Mouse (Mus musculus): Measurements from ENCODE around the gene Pnp2.
"Not testable (repeated sequence)": the region's sequence is repeated elsewhere in the genome, so short reads cannot be mapped to it uniquely, and the experiment has no call there.

Gene Pnp2

GRCm38 (mm10) chr14:50955942-50956508 is at the start of gene Pnp2:
Pnp2 (plus strand) TSS chr14:50955992.
- DNase-seq, result peak; percentile 41

DNA sequence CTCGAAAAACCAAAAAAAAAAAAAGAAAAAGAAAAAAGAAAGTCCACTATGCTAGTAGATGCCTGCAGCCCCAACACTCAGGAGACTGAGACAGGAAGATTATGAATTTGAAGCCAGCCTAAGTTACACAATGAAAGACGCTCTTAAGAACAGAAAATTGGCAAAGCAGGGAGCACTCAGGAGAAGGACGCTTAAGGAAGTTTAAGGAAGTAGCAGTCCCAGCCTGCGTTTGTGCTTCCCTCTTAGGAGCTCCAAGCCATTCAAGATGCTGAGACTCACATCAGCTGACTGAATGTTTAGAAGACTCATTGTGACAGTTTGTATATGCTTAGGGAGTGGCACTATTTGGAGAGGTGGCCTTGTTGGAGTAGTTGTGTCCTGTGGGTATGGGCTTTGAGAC is 47.7 kb upstream of the Pnp2 start:
- no peak for DNase-seq

- no peak for DNase-seq
Measured at GRCm38 (mm10) chr14:50911356-50911755, 44.4 kb upstream of the Pnp2 start.

DNA sequence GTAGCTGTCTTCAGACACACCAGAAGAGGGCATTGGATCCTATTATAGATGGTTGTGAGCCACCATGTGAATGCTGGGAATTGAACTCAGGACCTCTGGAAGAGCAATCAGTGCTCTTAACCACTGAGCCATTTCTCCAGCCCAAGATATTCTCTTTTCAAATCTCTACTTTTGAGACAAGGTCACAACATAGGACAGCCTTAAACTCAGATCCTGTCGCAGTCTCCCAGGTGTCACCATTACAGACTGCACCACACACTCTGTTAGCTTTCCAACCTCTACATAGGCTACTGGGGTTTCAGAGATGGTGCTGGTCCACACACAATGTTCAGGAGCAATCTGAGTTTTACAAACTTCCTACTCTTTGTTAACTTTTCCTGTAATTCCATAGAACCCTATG is 32.4 kb upstream of the Pnp2 start:
- DNase-seq, result not testable (repeated sequence)

DNA sequence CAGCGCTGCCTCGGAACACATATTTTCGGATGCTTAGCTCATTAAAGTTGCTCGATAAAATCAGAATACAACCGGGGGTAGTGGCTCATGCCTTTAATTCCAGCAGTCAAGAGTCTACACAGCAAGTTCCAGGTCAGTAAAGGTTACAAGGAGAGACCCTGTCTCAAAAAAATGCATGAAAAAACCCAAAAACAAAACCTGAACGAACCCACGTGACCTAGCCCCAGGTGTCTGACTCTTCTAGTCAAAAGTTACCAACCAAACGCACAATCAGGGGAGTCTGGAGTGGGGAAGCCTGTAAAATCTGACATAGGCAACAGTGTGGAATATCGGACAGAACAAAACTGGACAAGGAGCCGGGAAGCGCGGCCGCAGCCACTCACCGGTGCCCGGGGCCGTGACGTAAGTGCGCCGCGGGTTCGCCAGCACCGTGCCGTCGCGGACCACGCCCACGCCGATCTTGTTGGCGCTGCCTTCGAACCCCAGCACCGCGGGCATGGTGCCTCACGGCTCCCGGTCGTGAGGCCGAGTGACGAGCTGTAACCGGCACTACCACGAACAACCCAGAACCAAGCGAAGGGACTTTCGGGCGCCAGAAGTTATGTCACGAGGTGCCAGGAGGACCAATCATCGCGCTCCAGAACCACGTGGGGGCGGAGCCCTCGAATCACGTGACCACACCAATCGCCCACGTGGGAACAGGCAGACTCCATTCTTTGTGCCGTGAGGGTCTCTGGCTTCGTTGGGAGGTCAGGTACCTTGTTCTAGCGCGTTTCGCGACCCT is 31.3 kb upstream of the Pnp2 start, which contains the start of the genes Osgep and Apex1:
TSS of gene Osgep (minus strand) at position 613 of the 784 bp plus-strand sequence.
TSS of gene Apex1 (plus strand) at position 688 of the 784 bp plus-strand sequence.
- DNase-seq, result peak; percentile 98

GRCm38 (mm10) chr14:50925111-50925920 is 30.5 kb upstream of the Pnp2 start:
- no peak for DNase-seq

DNA sequence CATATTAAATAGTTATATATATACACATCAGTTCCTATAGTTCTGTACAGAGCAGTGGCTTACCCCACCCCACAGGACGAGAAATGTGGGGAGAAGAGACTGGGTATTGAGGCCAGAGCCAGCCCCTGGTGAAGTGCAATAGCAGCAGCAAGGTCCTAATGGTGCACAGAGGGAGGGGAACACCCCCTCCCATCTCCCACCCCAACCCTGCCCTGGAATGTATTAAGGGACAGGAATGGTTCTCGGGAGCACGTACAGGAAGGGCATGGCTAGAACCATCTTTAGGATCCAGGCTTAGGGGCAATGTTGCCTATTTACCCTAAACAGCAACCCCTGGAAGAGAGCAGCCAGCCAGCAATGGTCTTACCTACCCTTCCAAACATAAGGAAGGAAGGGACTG is 28.4 kb upstream of the Pnp2 start:
- DNase-seq, result no peak

- no peak for DNase-seq
Measured at GRCm38 (mm10) chr14:50929951-50930350, 25.8 kb upstream of the Pnp2 start.

GRCm38 (mm10) chr14:50930377-50930753 is 25.4 kb upstream of the Pnp2 start:
- DNase-seq, result no peak

DNA sequence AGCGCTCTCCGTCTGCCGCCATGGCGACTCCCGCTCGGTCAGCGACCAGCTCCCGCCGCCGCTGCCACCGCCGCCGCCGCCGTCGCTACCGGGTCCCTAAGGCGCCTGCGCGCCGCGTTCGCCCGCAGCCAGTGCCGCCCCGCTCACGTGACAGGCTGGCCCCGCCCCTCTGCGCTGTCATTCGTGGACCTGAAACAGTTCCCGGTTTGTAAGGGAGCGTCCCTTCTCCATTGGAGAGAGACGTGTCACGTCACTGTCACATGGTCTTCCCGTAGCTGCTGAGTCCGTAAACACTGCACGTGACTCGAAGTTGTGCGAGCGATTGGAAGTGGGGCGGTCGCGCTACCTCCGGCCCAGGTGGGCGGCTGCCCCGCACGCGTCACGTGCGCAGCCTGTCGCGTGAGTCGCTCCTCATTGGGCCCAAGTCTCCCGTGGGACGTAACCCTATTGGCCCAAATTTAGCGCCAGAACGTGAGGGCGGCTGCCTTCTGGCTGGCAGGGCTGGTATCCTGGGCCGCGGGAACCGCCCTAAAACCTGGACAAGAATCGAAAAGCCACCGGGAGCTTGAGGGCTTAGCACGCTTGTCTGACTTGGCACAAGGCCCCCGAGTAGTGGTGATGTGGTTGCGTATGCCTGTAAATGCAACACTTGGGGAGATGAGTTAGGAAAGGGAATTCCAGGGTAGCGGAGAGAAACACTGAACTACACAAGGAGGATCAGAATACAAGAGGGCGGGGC is 24.9 kb upstream of the Pnp2 start, which contains the start of the genes Pip4p1 and Pnp:
TSS of gene Pip4p1 (minus strand) at position 103 of the 739 bp plus-strand sequence.
TSS of gene Pnp (plus strand) at position 329 of the 739 bp plus-strand sequence.
- peak; percentile 100 for DNase-seq

DNA sequence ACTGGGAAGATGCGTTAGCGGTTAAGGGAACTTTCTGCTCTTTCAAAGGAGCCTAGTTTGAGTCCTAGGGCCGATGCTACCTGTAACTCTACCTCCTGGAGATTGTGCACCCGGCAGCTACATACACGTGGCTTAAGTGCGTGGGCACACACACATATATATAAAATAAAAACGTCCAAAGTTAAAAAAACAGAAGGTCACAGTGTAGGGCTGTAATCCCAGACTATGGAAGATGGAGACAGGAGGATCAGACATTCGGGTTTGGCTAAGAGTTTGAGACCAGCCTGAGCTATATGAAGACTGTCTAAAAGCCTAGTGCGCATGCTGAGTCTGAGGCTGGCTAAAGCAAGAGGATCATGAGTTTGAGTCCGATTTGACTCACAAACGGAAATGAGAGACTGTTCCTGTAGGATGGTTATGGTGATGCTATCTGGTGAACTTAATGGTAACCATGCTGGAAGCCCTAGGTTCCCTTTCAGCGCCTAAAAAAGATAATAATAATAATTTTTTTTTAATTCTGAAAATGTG is 24.2 kb upstream of the Pnp2 start:
- DNase-seq, result no peak

- no peak for DNase-seq
Measured at GRCm38 (mm10) chr14:50936649-50937048, 19.1 kb upstream of the Pnp2 start.

DNA sequence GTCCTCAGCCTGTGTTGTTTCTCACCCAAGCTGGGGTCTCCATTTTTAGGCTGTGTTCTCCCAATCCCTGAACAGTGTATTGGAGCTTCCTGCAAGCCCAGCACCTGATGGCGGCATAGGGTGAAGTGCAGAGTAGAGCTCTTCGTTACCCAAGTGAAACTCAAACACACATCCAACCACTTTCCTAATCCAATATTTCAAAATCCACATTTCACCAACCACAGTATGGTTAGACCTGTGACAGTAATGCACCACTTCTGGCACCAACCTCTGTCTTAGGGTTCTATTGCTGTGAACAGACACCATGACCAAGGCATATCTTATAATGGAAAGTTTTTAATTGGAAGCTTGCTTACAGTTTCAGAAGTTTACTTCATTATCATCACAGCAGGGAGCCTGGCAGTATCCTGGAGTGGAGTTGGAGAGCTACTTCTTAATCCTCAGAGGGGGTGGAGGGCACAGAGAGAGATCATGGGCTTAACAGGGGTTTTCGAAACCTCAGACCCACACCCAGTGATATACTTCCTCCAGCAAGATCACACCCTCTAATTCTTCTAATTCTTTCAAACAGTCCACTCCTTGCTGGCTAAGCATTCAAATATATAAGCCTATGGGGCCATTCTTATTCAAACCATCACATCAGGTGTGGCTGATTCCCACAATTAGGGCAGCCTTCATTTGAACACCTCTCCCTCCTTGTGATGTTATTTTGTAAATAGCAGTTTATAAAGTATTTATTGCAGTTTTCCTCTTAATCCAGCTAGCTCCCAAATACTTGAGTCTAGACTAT is 17.5 kb upstream of the Pnp2 start:
- DNase-seq, result no peak

DNA sequence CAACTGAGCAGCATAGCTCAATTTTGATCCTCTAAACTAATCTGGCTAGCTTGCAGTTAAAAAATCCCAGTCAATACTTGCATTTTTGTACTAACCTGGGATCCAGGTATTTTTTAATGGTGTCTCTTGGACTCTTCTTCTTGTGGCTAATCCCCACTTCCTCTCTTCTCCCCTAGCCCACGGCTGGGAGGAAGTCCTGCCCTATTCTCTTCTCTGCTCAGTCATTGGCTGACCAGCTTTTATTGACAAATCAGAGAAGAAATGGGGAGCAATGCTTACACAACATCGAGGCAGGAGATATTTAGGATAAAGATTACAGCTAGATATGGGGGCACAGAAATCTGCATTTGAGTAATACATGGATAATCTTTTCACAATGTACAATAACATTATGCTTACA is 16.9 kb upstream of the Pnp2 start:
- no peak for DNase-seq

- DNase-seq, result peak; percentile 93
Measured at GRCm38 (mm10) chr14:50943932-50944667, 11.7 kb upstream of the Pnp2 start, which contains the start of gene Gm49342. Gm49342 (plus strand) TSS chr14:50944517.

DNA sequence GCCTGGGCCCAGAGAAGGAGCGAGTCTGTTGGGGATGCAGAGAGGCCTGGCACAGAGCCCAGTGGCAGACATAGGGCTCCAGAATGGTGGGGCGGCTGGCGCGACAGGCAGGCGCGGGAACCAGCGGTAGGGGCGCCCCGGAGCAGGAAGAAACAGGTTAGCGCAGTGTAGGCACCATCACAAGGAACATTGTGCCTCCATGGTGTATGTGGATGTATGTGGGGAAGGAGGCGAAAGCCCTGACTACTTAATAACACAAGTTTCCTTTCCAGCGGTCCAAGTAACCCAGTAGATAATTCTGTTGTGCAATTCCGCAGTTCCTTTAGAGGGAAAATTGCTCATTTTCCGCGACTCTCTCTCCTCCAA is 11.1 kb upstream of the Pnp2 start:
- not testable (repeated sequence) for DNase-seq

DNA sequence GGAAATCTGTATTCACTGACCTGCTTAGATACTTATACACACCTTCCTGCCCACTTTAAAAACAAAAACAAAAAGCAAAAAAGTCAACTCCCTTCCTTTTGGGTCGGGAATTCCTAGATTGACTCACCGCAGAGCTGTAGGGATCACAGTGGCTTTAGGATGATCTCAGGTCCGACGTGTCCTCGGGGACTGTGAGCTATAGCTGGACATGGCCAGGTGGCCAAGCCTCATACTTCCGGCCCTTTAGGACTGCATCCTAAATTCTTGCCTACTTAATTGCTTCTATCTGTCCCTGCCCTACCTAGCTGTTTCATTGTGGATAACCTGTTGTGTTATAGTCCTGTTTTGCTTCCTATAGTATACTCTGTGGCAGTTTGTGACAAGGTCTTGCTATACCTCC is 10.7 kb upstream of the Pnp2 start:
- not testable (repeated sequence) for DNase-seq

DNA sequence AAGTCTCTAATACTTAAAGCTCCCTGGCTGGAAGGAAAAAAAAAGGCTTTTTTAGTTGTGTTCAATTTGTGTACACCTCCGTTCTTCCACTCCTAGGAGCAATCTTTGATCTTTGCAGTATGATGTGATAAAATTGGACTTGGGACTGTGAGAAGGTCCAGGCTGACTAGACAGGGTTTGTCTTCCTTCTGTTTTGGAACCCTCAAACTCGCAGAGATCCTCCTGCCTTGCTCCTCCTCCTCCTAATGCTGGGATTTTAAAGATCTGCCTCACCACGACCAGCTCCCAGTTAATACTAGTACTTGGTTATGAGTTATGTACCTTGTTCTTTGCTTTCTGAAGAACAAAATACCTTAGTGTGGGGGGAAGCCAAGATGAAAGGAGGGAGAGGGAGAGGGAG is 10.3 kb upstream of the Pnp2 start:
- DNase-seq, result not testable (repeated sequence)

GRCm38 (mm10) chr14:50955487-50955886 is 305 bp upstream of the Pnp2 start:
- DNase-seq, result no peak

GRCm38 (mm10) chr14:50956724-50957123 is 932 bp downstream of the Pnp2 start:
- not testable (repeated sequence) for DNase-seq

DNA sequence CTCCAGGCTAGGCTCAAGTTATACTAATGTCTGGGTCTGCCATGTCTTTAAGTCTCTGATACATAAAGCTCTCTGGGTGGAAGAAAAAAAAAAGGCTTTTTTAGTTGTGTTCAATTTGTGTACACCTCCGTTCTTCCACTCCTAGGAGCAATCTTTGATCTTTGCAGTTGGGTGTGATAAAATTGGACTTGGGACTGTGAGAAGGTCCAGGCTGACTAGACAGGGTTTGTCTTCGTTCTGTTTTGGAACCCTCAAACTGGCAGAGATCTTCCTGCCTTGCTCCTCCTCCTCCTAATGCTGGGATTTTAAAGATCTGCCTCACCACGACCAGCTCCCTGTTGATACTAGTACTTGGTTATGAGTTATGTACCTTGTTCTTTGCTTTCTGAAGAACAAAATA is 1.4 kb downstream of the Pnp2 start:
- not testable (repeated sequence) for DNase-seq
